Mouse (Mus musculus): ENCODE results near the gene Epha6.

DNA sequence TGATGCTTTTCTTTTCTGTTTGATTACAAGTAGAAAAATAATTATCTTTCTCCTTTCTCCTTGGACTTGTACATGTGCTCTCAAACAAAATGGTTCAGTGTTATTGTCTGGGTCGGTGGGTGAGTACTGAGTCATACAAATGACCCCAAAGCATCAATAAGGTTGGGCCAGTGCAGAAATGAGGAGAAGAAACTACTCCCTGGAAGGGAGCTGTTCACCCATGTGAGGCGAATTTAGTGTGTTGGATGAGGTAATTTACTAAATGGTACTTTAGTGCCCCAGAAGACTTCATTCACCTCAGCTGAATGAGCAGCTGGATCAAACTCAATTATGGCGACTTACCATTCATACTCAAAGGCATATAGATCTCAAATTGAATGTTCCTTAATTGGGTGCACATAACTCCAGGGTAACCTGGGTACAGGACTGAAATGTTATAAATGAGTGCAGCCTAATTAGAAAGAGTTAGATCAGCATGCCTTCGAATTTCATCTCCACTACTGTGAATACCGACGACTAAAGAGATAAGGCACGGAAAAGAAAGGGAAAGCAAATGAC is 751.1 kb downstream of the Epha6 start:
- TF ChIP-seq CTCF (IDR thresholded peaks at IDR 0.05; ENCODE audit: low read depth, low read length) (no peak), POLR2AphosphoS5 (IDR thresholded peaks at IDR 0.05; ENCODE audit: insufficient replicate concordance, low read depth, low read length) (no peak)
